Mouse (Mus musculus) heart, adult 2 months (tissue): ENCODE measurements around the gene Runx2. TPM values are rescaled to one million over a fixed set of nuclear protein-coding genes. Genes with fewer than 3 reads are reported as not detected.

ENCODE experiments used
- DNase-seq, 2 experiments: peaks; one replicate each; pipeline ENCODE4 v3.0.0; 2021
- H3K27ac ChIP-seq: fragments of 200-600 bp; 2 replicates; pipeline ENCODE4 v1.8.1; 2022
- H3K27me3 ChIP-seq: fragments of 200-500 bp; 2 replicates; pipeline ENCODE4 v1.6.1; 2012; ENCODE audit warnings: mild to moderate bottlenecking, low read length, inconsistent platforms, mixed read lengths; ENCODE audit not compliant: control insufficient read depth, insufficient read depth
- H3K36me3 ChIP-seq: fragments of 200-500 bp; 2 replicates; pipeline ENCODE4 v1.6.1; 2012; ENCODE audit warnings: low read length, inconsistent platforms; ENCODE audit not compliant: control insufficient read depth, insufficient read depth
- H3K4me1 ChIP-seq: fragments of 200-500 bp; 2 replicates; pipeline ENCODE4 v1.6.1; 2011; ENCODE audit warnings: low read length; ENCODE audit not compliant: control insufficient read depth, insufficient read depth
- H3K4me3 ChIP-seq: fragments of 200-600 bp; 2 replicates; pipeline ENCODE4 v1.8.1; 2022
- H3K79me2 ChIP-seq: fragments of 200-500 bp; replicated peaks from 2 replicates; pipeline ENCODE4 v1.6.1; 2012; ENCODE audit warnings: mild to moderate bottlenecking, inconsistent platforms, low read length, moderate library complexity, mixed read lengths; ENCODE audit not compliant: control insufficient read depth, insufficient read depth
- H3K9ac ChIP-seq: fragments of 200-500 bp; 2 replicates; pipeline ENCODE4 v1.6.1; 2012; ENCODE audit warnings: low read depth, mild to moderate bottlenecking, control low read depth, inconsistent platforms, low read length, mixed read lengths
- CTCF ChIP-seq: fragments of 200-600 bp; IDR thresholded peaks from 2 replicates; pipeline ENCODE4 v1.8.1; 2022; ENCODE audit warnings: antibody characterized with exemption, mild to moderate bottlenecking, moderate library complexity
- EP300 ChIP-seq: fragments of 200-500 bp; IDR thresholded peaks from 2 replicates; pipeline ENCODE4 v1.6.1; 2011; ENCODE audit warnings: low read depth, low read length, control low read depth; ENCODE audit not compliant: insufficient read depth
- POLR2A ChIP-seq: fragments of 200-500 bp; IDR thresholded peaks from 2 replicates; pipeline ENCODE4 v1.6.1; 2011; ENCODE audit warnings: mild to moderate bottlenecking, low read depth, low read length, control low read depth; ENCODE audit not compliant: insufficient read depth
- WGBS: fragments of 180-500 bp; shearing (Covaris S2); methylation state at CpG from one replicate; pipeline ENCODE4 v1.1.7; 2018; 5-methylcytosine and 5-hydroxymethylcytosine counted together
- intact Hi-C: fragments of 180-260 bp; cut with DNase I; formaldehyde crosslinking; loops from one replicate; pipeline ENCODE4 v1.15.1; 2025
- long read RNA-seq: library from polyadenylated mRNA; stranded (forward); transcript quantifications from one replicate; pipeline ENCODE4 v2.0.0, GENCODE M21; 2021
- polyA plus RNA-seq: library from polyadenylated mRNA; depleted of rRNA; stranded (reverse); fragments of >200 nt; gene quantifications from 2 replicates; pipeline ENCODE4 v1.2.3, GENCODE M21; 2012; rRNA removed
- total RNA-seq, 2 experiments: library from RNA; stranded (reverse); gene quantifications; 2 replicates each; pipeline ENCODE4 v1.2.3; 2021

Runx2 gene
- total RNA-seq, result under 1 TPM; 0.41 to 0.76 TPM
- 0.26 and 0.57 TPM in 2 replicates for polyA plus RNA-seq
- long read RNA-seq, partial matches to known transcripts, result 0 of 1 reads
- long read RNA-seq, other reads (novel, unspliced or antisense), result 1 of 1 reads

DNA sequence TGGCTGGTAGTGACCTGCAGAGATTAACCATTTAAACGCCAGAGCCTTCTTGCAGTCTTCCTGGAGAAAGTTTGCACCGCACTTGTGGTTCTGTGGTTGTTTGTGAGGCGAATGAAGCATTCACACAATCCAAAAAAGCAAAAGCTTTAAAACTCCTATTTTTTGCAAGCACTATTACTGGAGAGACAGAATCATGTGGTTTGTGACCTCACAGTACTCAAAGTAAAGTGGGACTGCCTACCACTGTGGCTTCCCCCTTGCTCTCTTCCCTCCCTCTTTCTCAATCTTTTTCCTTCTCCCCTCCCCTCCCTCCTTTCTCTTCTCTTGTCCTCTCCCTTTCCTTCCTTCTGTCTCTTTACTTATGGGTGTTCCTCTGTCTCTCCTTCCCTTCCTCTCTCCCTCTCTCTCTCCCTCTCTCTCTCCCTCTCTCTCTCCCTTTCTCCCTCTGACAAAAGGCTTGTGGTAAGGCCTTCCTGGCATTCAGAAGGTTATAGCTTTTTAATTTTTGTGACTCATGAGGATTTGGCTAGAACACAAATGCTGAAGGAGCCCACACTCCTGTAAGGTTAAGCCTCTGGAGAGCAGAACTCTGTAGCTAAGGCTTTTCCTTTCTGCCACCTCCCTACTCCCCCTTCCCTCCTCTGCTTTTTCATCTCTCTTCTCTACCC, at the start of gene Runx2:
Runx2 (minus strand) TSS at position 290 of the 668 bp plus-strand sequence.
- WGBS, result 64% methylated on average over 3 of the region's 3 CpGs
- H3K4me1 ChIP-seq, result no peaks in the 10 kb centered on the region
- no peak within 1 kb of the TSS for H3K4me3 ChIP-seq
- no peak within 1 kb of the TSS for H3K9ac ChIP-seq
- no peaks in the 10 kb centered on the region for H3K36me3 ChIP-seq
- no peak for DNase-seq
- intact Hi-C loops, result no loop called here
- H3K79me2 ChIP-seq, result no peaks in the 10 kb centered on the region
- H3K27ac ChIP-seq, result no peak within 1 kb of the TSS
- H3K27me3 ChIP-seq, result no peaks in the 10 kb centered on the region
- TF ChIP-seq EP300 (no peak), CTCF (no peak), POLR2A (no peak)

DNA sequence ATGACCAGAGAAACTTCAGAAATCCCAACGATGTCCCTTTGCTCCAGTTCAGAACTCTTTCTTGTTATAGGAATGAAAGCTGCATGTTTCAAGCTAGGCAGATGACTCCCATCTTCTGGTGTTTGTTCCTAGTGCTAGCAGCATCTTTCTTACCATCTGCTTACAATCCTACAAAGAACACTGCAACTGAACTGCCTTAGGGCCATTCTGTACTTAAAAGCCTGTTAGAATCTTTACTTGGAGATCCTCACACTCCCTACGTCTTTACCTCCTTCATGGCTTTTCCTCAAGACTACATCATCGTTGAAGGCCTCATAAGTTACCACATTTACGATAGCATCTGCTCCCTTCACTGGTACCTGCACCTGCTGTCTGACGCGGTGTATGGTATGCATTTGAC, 48.6 kb upstream of the Runx2 start:
- intact Hi-C loops, result no loop called here
- 93% methylated on average over 6 of the region's 6 CpGs for WGBS

DNA sequence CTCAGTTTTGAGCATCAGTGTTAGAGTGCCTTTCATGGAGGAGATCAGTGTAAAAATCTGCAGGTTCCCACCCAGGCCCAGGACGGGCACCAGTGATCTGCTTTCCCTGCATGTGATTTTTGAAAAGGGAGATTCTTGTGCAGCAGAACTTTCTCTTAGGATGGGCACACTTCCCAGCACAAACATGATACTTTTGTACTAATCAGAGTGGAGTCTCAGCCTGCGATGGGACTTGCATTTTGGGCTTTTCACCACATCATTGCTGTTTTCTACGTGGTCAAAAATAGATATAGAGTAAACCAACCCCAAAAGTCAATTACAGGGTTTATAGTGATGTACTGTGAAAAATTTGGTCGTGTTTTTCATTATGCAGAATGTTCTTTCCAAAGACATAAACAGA, 27.6 kb upstream of the Runx2 start:
- no peak overlapping the region for H3K9ac ChIP-seq
- intact Hi-C loops, result no loop called here
- no peak overlapping the region for H3K4me3 ChIP-seq
- TF ChIP-seq EP300 (no peak), POLR2A (no peak), CTCF (no peak)
- no peaks in the 10 kb centered on the region for H3K27me3 ChIP-seq
- DNase-seq, result no peak
- no peaks in the 10 kb centered on the region for H3K36me3 ChIP-seq
- WGBS, result 76% methylated on average over 4 of the region's 4 CpGs
- no peak overlapping the region for H3K27ac ChIP-seq
- H3K4me1 ChIP-seq, result no peaks in the 10 kb centered on the region
- H3K79me2 ChIP-seq, result no peaks in the 10 kb centered on the region

More for the DNA sequence above, 48.6 kb upstream of the Runx2 start:
- Histone ChIP-seq H3K27ac (no peak overlapping the region), H3K36me3 (no peaks in the 10 kb centered on the region), H3K4me3 (no peak overlapping the region), H3K4me1 (no peaks in the 10 kb centered on the region), H3K27me3 (no peaks in the 10 kb centered on the region), H3K79me2 (no peaks in the 10 kb centered on the region), H3K9ac (no peak overlapping the region)
- DNase-seq, result no peak
- TF ChIP-seq EP300, result no peak
- no peak for TF ChIP-seq CTCF
- no peak for TF ChIP-seq POLR2A

DNA sequence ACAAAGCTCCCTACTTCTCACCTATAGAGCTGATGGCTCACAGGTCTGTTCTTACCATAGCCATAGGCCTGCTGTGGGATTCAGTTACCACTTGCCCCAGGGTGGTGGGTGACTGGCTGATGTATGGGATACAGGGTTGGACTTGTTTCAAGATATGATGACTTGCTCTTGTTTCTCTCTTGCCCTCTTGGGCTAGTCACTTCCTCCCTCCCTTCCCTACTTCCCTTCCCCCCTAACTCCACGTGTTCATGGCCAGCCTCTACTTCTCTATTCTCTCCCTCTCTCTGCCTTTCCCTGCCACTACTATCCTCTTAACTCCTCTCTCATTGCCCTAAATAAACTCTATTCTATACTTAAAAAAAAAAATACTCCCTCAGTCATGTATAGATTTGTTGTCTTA, 16.6 kb upstream of the Runx2 start:
- H3K9ac ChIP-seq, result no peak overlapping the region
- H3K27ac ChIP-seq, result no peak overlapping the region
- no peak for DNase-seq
- H3K4me3 ChIP-seq, result no peak overlapping the region
- no peaks in the 10 kb centered on the region for H3K27me3 ChIP-seq
- no peak for TF ChIP-seq POLR2A
- TF ChIP-seq EP300, result no peak
- TF ChIP-seq CTCF, result no peak
- intact Hi-C loops, result no loop called here
- no peaks in the 10 kb centered on the region for H3K79me2 ChIP-seq
- H3K4me1 ChIP-seq, result no peaks in the 10 kb centered on the region
- H3K36me3 ChIP-seq, result no peaks in the 10 kb centered on the region
- WGBS, result 29% methylated on average over 1 of the region's 1 CpGs

DNA sequence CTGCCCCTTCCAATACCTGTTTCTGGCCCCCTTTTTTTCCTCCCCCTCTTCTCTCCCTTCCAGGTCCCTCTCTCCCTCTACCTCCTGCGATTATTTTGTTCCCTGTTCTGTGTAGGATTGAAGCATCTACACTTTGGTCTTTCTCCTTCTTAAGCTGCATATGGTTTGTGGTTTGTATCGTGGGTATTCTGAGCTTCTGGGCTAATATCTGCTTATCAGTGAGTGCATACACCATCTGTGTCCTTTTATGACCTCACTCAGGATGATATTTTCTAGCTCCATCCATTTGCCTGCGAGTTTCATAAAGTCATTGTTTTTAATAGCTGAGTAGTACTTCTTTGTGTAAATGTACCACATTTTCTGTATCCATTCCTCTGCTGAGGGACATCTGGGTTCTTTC, 15.0 kb upstream of the Runx2 start:
- H3K27ac ChIP-seq, result no peak overlapping the region
- TF ChIP-seq EP300 (no peak), POLR2A (no peak), CTCF (no peak)
- no peaks in the 10 kb centered on the region for H3K4me1 ChIP-seq
- WGBS, result 79% methylated on average over 3 of the region's 3 CpGs
- H3K79me2 ChIP-seq, result no peaks in the 10 kb centered on the region
- H3K4me3 ChIP-seq, result no peak overlapping the region
- no peaks in the 10 kb centered on the region for H3K36me3 ChIP-seq
- H3K27me3 ChIP-seq, result no peaks in the 10 kb centered on the region
- no peak for DNase-seq
- intact Hi-C loops, result no loop called here
- no peak overlapping the region for H3K9ac ChIP-seq

DNA sequence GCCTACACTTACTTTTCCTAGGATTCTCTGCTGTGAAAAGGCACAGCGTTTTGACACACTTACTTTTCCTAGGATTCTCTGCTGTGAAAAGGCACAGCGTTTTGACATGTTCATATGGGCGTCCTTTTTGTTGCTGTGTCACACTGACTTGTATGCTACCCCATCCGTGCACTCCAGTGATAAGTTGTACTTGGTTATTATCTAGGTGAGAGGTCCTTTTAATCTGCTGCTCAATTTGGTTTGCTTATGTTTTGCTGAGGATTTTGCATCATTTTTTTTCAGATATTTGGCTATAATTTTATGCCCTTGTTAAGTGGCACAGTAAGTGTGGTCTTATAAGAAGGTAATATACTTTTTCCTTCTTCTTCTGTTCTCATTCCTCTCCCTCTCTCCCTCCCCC, 13.4 kb upstream of the Runx2 start:
- Histone ChIP-seq H3K79me2 (no peaks in the 10 kb centered on the region), H3K27ac (no peak overlapping the region), H3K27me3 (no peaks in the 10 kb centered on the region), H3K9ac (no peak overlapping the region), H3K4me3 (no peak overlapping the region), H3K36me3 (no peaks in the 10 kb centered on the region), H3K4me1 (no peaks in the 10 kb centered on the region)
- WGBS, result 77% methylated on average over 4 of the region's 4 CpGs
- no peak for DNase-seq
- intact Hi-C loops, result no loop called here
- TF ChIP-seq POLR2A (no peak), CTCF (no peak), EP300 (no peak)
